Mouse (Mus musculus) embryonic facial prominence, embryonic 10.5 days (tissue): ENCODE measurements around the gene Pcna. TPM values are rescaled to one million over a fixed set of nuclear protein-coding genes. Genes with fewer than 3 reads are reported as not detected.

Experiments
- DNase-seq: peaks from one replicate; pipeline ENCODE4 v3.0.0-alpha.2; 2017; ENCODE audit warnings: low spot score
- H3K27ac ChIP-seq: fragments of 300-500 bp; sonication (generic); replicated peaks from 2 replicates; pipeline ENCODE4 v1.5.1; 2016; ENCODE audit warnings: mild to moderate bottlenecking
- H3K27me3 ChIP-seq: fragments of 300-500 bp; sonication (generic); replicated peaks from 2 replicates; pipeline ENCODE4 v1.6.1; 2016; ENCODE audit warnings: low read depth, mild to moderate bottlenecking; ENCODE audit not compliant: poor library complexity, severe bottlenecking
- H3K36me3 ChIP-seq: fragments of 300-500 bp; sonication (generic); replicated peaks from 2 replicates; pipeline ENCODE4 v1.6.1; 2016; ENCODE audit warnings: mild to moderate bottlenecking, moderate library complexity
- H3K4me1 ChIP-seq: fragments of 300-500 bp; sonication (generic); 2 replicates; pipeline ENCODE4 v1.6.1; 2016
- H3K4me3 ChIP-seq: fragments of 300-500 bp; sonication (generic); 2 replicates; pipeline ENCODE4 v1.5.1; 2016; ENCODE audit warnings: mild to moderate bottlenecking, moderate library complexity
- H3K9me3 ChIP-seq: fragments of 300-500 bp; sonication (generic); 2 replicates; pipeline ENCODE4 v1.6.1; 2016; ENCODE audit warnings: mild to moderate bottlenecking
- WGBS: fragments of 180-500 bp; shearing (Covaris S2); methylation state at CpG from one replicate; pipeline ENCODE4 v1.1.7; 2016; 5-methylcytosine and 5-hydroxymethylcytosine counted together
- polyA plus RNA-seq: library from polyadenylated mRNA; unstranded; fragments of >200 nt; fragmentation: Nextera tagmentation; extraction: Ambion mirVana; gene quantifications from 2 replicates; pipeline ENCODE4 v1.2.1, GENCODE M21; 2016

The Pcna gene
- polyA plus RNA-seq, 1 experiment from 2014 or later = 382 TPM

DNA sequence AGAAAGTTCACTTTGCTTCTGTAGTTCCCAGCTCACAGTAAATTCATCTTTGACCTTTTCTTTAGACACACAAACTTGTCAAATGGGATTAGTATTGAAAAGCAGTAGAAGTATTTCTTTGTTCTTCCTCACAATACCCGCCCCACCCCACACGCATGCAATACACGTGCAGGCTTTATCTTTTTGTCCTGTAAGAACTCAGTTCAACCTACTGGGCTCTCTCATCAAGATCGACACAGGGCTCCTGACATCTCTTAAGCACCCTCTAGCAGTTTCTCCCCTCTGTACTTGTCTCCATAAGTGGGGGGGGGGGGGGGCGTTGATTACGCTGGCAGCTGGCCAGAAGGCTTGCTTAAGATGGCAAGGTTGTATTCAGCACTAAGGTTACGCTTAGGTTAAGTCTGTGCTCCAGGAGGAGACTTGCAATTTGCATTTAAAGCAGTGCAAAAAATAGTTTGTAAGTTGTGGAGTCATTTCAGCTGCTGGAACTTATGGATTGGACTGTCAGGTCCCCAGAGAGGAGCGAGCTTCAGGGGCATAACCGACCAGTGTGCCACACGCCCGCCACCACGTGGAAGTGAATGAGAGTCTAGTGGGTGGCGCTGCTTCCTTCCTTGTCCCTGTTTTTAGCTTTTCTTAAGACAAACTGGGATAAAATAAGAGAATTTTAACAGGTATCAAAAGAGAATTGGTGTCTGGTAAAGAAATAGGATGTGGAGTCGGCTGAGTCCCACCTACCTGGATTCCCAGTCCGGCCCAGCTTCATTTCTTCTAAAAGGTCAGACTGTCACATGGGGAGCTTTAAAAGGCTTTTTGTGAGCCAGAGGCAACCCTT, 30.3 kb upstream of the Pcna start:
- Histone ChIP-seq H3K9me3 (no peaks in the 10 kb centered on the region), H3K4me3 (no peak overlapping the region), H3K4me1 (peaks cover 43% of the 10 kb centered on the region), H3K27me3 (no peaks in the 10 kb centered on the region), H3K27ac (peak overlapping the region; percentile 69), H3K36me3 (peaks cover 17% of the 10 kb centered on the region)
- WGBS = 74% methylated on average over 15 of the region's 15 CpGs
- peak; percentile 21 for DNase-seq

DNA sequence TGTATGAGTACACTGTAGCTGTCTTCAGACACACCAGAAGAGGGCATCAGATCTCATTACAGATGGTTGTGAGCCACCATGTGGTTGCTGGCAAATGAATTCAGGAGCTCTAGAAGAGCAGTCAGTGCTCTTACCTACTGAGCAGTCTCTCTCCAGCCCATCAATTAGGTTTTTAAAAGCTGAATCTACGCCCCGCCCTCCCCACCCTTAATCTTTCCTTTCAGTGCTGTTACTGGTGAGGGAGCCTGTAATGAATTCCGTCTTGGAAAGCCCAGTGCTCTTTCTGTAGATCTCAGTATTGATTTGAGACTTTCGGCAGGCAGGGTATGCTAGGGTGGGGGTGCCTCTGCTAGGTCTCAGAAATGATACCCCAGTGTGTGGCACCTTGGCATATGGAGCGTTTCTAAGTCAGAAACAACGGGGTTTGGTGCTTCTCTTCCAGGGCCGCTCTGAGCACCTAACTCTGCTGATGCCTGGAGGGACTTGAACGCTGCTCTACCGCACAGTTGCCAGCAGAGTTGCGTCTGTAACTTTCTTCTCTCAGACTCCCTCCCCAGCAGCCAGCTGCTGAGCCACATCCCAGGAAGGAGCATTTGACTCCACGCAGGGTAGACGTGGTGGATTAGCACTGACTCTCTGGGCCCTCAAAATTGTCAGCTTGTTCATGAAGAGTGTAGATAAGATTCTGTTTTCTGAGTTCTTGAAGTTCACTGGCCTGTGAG, 29.5 kb upstream of the Pcna start:
- peaks cover 17% of the 10 kb centered on the region for H3K36me3 ChIP-seq
- H3K4me3 ChIP-seq = no peak overlapping the region
- 25% methylated on average over 12 of the region's 12 CpGs for WGBS

DNA sequence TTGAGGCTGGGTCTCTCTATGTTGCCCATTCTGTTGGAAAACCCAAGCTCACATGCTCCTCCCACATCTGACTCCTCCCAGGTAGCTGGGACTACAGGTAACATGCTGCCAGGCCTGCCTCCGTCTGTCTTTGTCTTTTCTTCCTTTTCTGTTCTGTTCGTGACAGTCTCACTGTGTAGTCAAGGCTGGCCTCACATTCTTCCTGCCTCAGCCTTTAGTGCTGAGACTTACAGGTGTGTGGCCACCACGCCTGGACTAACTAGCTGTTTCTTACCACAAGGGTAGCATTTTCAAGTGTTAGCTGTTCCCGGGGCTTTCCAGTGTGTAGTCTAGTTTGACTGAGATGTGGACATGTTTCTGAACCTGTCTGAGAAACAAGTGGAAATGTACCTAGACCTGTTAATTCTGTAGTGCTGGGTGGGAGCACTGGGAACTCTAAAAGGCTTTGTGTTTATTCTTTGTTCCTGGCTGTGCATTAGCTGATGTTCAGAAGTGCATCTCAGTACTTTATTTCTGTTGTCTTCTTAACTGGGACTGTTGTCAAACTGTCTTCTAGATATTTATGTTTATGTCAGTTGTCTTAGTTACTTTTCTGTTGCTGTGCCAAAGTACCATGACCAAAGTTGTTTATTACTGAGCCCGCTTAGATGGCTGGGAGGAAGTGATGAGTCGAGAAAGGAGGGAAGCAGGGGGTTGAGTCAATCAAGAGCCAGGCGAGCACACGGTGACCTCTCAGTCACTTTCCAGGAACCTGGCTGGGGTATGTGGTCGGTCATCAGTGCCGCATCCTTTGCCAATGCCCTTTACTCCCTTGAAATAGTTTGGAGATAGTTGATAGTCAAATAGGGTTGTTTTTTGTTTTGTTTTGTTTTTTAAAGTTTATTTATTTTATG, 28.7 kb upstream of the Pcna start:
- WGBS = 58% methylated on average over 10 of the region's 10 CpGs
- no peaks in the 10 kb centered on the region for H3K9me3 ChIP-seq
- H3K27ac ChIP-seq = no peak overlapping the region
- peaks cover 17% of the 10 kb centered on the region for H3K36me3 ChIP-seq
- no peak overlapping the region for H3K4me3 ChIP-seq
- no peaks in the 10 kb centered on the region for H3K27me3 ChIP-seq
- peaks cover 43% of the 10 kb centered on the region for H3K4me1 ChIP-seq
- no peak for DNase-seq

More for the DNA sequence above, 29.5 kb upstream of the Pcna start:
- peak overlapping the region; percentile 69 for H3K27ac ChIP-seq
- H3K9me3 ChIP-seq = no peaks in the 10 kb centered on the region
- no peak for DNase-seq
- H3K4me1 ChIP-seq = peaks cover 43% of the 10 kb centered on the region
- no peaks in the 10 kb centered on the region for H3K27me3 ChIP-seq

DNA sequence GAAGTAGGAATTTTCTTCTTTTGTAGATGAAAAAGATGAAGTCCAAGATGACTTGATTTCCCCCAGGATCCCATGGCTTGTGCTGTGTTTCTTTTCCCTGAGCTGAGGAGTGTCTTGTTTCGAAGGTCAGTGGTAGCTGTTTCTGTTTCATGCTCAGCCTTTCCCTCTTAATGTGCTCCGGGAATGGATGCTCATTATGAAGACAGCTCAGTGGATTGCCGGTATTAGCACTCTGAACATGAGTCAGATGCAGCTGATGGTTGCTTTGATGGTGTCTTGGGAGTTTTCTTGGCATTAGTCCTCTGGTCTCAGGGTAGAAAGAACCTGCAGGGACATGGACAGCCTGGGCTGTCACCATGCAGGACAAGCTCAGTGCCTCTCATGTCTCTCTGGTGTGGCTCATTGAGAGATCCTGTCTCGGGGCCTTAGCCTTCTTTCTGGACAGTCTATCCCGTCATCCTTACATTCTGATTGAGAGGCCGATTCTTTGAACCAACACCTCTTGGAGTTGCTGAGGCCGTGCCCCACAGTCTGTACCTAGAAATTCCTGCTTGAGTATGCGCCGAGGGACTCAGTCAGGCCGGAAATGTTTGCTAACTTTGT, 27.5 kb upstream of the Pcna start:
- no peak for DNase-seq
- H3K27ac ChIP-seq = no peak overlapping the region
- H3K36me3 ChIP-seq = peaks cover 15% of the 10 kb centered on the region
- H3K9me3 ChIP-seq = no peaks in the 10 kb centered on the region
- H3K27me3 ChIP-seq = no peaks in the 10 kb centered on the region
- H3K4me1 ChIP-seq = peaks cover 43% of the 10 kb centered on the region
- H3K4me3 ChIP-seq = no peak overlapping the region
- whole genome bisulfite sequencing = 94% methylated on average over 10 of the region's 10 CpGs

DNA sequence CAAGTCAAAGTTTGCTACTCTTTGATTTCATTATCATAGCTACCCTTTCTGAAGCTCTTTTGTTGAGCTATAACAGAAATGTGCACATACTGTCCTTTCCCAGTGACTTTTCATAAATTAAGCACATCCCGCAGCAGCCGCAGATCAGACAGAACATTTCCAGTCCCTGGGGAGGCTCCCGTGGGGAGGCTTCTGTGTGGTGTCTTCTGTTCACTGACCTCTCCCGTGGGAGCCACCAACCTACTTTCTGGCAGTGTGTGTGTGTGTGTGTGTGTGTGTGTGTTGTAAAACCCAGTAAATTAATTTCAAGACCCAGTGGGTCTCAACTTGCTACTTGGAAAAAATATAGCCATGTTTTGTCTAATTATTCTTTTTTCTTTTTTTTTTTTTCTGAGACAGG, 26.9 kb upstream of the Pcna start:
- H3K27me3 ChIP-seq = no peaks in the 10 kb centered on the region
- DNase-seq = no peak
- no peak overlapping the region for H3K4me3 ChIP-seq
- no peaks in the 10 kb centered on the region for H3K9me3 ChIP-seq
- H3K27ac ChIP-seq = no peak overlapping the region
- H3K36me3 ChIP-seq = peaks cover 12% of the 10 kb centered on the region
- WGBS = 80% methylated on average over 4 of the region's 4 CpGs
- H3K4me1 ChIP-seq = peaks cover 41% of the 10 kb centered on the region

DNA sequence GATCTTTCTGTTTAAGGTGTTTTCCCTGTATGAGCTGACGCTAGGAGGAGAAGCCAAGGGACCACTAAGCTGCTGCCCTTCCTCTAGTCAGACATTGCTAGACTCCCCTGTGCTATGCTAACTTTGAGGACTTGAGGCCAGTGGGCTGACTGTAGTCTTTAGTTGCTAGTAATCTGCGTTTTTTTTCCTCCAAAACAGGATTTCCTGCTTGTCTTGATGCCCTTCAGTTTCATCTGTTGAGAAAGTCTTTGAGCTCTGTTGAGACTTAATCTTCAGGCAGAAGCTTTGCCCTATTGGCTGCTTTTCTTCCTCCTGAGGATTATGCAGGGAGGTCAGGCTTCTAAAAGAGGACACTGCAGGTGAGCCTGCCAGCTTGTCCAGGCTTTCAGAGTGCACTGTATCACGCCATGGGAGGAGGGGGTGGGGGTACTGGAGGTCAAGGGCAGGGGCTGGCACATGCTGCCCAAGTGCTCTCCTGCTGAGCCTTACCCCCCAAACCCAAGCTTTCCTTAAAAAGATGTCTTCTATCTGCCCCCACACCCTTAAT, 26.3 kb upstream of the Pcna start:
- WGBS = 66% methylated on average over 3 of the region's 3 CpGs
- H3K36me3 ChIP-seq = peaks cover 11% of the 10 kb centered on the region
- peaks cover 36% of the 10 kb centered on the region for H3K4me1 ChIP-seq
- H3K27ac ChIP-seq = no peak overlapping the region
- H3K27me3 ChIP-seq = no peaks in the 10 kb centered on the region
- H3K4me3 ChIP-seq = no peak overlapping the region
- H3K9me3 ChIP-seq = no peaks in the 10 kb centered on the region
- DNase-seq = no peak

DNA sequence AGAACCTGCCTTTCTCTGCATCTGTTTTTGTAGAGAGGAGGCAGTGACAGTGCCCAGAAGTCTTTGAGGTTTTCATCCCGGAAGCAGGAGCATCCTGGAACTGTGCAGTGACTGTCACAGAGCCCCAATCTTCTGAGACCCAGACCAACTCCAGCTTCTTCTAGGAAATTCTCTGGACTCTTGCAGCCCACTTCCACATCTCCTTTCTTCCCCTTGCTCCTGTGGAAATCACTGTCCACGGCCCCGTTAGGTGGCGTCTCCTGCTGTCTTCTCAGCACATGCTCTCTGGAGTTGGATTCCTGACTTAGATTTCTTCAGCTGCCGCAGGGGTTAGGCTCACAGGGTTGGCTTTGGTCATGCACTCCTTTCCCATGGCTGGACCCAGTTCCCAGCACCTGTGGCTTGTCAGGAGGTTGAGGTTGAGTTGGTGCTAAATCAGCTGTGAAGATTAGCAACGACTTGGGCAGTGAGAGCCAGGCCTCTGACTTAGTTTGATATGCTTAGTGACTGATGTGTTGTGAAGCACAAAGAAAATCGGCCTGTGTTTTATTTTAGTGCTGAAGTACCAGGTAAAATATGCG, 25.2 kb upstream of the Pcna start:
- Histone ChIP-seq H3K27ac (no peak overlapping the region), H3K36me3 (peaks cover 14% of the 10 kb centered on the region), H3K27me3 (no peaks in the 10 kb centered on the region), H3K9me3 (no peaks in the 10 kb centered on the region), H3K4me1 (peaks cover 25% of the 10 kb centered on the region), H3K4me3 (no peak overlapping the region)
- WGBS = 86% methylated on average over 8 of the region's 8 CpGs
- no peak for DNase-seq

DNA sequence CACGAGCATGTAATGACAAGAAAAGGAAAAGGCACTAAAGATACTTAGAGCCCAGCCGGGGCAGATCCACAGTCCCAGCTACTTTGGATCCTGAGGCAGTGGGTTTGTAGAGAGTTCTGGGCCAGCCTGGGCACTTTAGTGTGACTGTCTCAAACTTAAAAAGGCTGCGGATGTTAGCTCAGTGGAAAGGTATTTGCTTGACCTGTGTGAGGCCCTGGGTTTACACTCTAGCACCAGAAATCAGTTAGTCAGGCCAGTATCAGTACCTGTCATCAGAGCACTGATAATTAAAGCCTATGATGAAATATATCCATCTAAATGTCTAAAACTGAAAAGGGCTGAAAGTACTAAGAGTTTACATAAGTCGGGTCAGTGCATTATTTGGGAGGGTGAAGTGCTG, 23.1 kb upstream of the Pcna start:
- no peaks in the 10 kb centered on the region for H3K9me3 ChIP-seq
- 82% methylated on average over 4 of the region's 4 CpGs for WGBS

DNA sequence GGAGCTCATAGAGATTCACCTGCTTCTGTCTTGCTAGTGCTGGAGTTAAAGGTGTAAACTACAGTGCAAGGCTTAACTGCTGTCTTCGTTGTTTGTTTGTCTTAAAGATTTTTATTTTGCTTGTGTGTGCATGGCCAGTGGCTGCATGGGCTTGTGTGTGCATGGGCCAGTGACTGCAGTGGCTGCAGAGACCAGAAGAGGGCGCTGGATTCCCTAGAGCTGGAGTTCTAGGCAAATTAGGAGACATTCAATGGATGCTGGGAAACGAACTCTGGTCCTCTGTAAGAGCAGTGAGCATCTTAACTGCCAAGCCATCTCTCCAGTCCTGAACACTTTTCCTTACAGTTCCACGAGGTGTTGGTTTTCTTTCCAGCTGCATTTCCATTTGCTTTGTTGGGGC, 22.4 kb upstream of the Pcna start:
- no peak for DNase-seq
- Histone ChIP-seq H3K4me1 (peaks cover 7% of the 10 kb centered on the region; the same call in 1 of the 2 replicates), H3K9me3 (no peaks in the 10 kb centered on the region), H3K27ac (no peak overlapping the region), H3K36me3 (peaks cover 9% of the 10 kb centered on the region), H3K27me3 (no peaks in the 10 kb centered on the region), H3K4me3 (no peak overlapping the region)
- 75% methylated on average over 4 of the region's 4 CpGs for WGBS

More for the DNA sequence above, 23.1 kb upstream of the Pcna start:
- peaks cover 7% of the 10 kb centered on the region for H3K4me1 ChIP-seq
- no peaks in the 10 kb centered on the region for H3K27me3 ChIP-seq
- no peak overlapping the region for H3K4me3 ChIP-seq
- DNase-seq = no peak
- H3K27ac ChIP-seq = no peak overlapping the region
- H3K36me3 ChIP-seq = peaks cover 14% of the 10 kb centered on the region

DNA sequence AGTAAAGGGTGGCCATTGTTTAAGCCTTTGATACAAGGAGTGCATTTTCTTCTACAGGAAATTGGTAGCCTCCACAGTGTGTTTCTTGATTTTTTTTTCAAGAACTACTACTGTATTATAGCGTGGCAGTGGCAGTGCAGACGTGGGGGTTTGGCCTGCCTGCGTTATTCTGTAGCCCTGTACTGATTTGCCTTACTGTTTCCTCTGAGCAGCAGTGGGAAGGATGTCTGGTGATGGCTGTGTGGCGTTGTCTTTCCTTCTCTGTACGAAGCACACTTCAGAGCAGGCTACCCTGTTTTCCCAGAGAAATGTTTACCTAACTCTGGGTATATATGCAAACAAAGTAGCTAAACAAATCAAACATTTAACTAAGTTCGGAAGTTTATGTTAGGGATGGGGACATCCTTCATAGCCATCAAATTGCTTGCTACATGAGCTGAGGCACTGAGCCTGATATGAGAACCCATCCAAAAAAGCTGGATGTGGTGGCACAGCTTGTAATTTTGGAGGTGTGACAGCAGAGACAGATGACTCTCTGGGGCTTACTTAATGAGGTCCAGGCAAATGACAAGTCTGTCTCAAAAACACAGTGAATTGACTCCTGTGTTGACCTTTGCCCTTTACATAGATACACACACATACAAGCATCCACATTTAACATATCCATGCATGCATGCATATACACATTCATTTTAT, 19.7 kb upstream of the Pcna start:
- Histone ChIP-seq H3K4me3 (no peak overlapping the region), H3K4me1 (0 out of 2 replicates have a peak, but pooled peaks cover 7% of the 10 kb centered on the region), H3K27me3 (no peaks in the 10 kb centered on the region), H3K27ac (no peak overlapping the region), H3K36me3 (peaks cover 6% of the 10 kb centered on the region; the same call in 1 of the 2 replicates), H3K9me3 (no peaks in the 10 kb centered on the region)
- 61% methylated on average over 6 of the region's 6 CpGs for WGBS
- no peak for DNase-seq

DNA sequence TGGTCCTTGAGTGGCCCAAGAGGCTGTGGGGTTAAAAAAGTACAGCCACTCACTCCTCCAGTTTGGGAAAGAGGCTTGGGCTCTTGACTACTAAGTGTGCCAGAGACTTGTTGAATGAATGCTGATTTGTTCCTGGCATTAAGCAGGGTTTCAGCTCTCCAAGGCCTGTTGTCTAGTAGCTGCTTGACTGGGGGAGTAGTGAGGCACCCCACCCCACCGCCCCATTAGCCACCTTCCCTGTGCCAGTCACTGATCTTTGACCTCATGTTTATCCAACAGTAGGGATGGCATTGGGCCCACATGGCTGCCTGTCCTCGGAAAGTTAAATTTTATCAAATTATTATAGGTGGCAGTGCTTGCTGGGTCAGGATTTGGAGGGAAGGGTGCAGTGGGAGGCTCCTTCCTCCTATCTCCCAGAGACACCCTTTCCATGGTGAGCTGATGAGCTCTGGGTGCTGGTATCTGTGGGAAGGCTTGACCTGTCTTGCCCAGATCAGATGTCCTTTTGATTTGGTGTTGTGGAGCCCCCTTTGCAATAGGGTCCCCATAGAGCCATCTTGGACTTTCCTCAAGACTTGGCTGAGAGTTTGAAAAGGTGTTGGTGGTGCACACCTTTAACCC, 17.3 kb upstream of the Pcna start:
- no peak for DNase-seq

More for the DNA sequence above, 17.3 kb upstream of the Pcna start:
- Histone ChIP-seq H3K36me3 (peaks cover 4% of the 10 kb centered on the region; the same call in 1 of the 2 replicates), H3K27ac (no peak overlapping the region), H3K27me3 (no peaks in the 10 kb centered on the region), H3K4me1 (0 out of 2 replicates have a peak, but pooled peaks cover 7% of the 10 kb centered on the region), H3K4me3 (no peak overlapping the region), H3K9me3 (no peaks in the 10 kb centered on the region)
- WGBS = 92% methylated on average over 2 of the region's 2 CpGs
